Mouse (Mus musculus) olfactory bulb, adult 2 months (tissue): ENCODE measurements around the gene Grb7.

Source experiments
- CTCF ChIP-seq: fragments of 200-500 bp; IDR thresholded peaks from 2 replicates; pipeline ENCODE4 v1.5.1; 2012; ENCODE audit warnings: low read depth, mild to moderate bottlenecking, low read length, moderate library complexity; ENCODE audit not compliant: insufficient read depth
- POLR2A ChIP-seq: fragments of 200-500 bp; IDR thresholded peaks from 2 replicates; pipeline ENCODE4 v1.6.1; 2012; ENCODE audit warnings: mild to moderate bottlenecking, low read depth, low read length, moderate library complexity; ENCODE audit not compliant: insufficient read depth

- no peak for TF ChIP-seq CTCF
- TF ChIP-seq POLR2A, result no peak
These were observed 29.1 kb upstream of the Grb7 start for GRCm38 (mm10) chr11:98417074-98417473.
